Mouse (Mus musculus) forebrain, postnatal 0 days (tissue): Measurements from ENCODE around the gene Gm19684. TPM values are rescaled to one million over a fixed set of nuclear protein-coding genes. Genes with fewer than 3 reads are reported as not detected.
"Not testable (repeated sequence)": the region's sequence is repeated elsewhere in the genome, so short reads cannot be mapped to it uniquely, and the experiment has no call there.

Experiments used
- ATAC-seq: fragments of 200-750 bp; cut with Nextera tagmentation; 2 replicates; pipeline ENCODE4 v1.8.0; 2017; ENCODE audit warnings: mild to moderate bottlenecking, moderate library complexity
- DNase-seq: peaks from one replicate; pipeline ENCODE4 v3.0.0-alpha.2; 2015
- H3K27ac ChIP-seq: fragments of 300-500 bp; sonication (generic); 2 replicates; pipeline ENCODE4 v1.5.1; 2014; ENCODE audit warnings: low read depth, mild to moderate bottlenecking, antibody characterized with exemption, low read length, moderate library complexity, mixed read lengths
- H3K27me3 ChIP-seq: fragments of 300-500 bp; sonication (generic); 2 replicates; pipeline ENCODE4 v1.6.1; 2014; ENCODE audit warnings: mild to moderate bottlenecking, low read length, mixed read lengths; ENCODE audit not compliant: insufficient read depth
- H3K36me3 ChIP-seq: fragments of 300-500 bp; sonication (generic); 2 replicates; pipeline ENCODE4 v1.6.1; 2014; ENCODE audit warnings: mild to moderate bottlenecking, moderate library complexity; ENCODE audit not compliant: insufficient read depth
- H3K4me1 ChIP-seq: fragments of 300-500 bp; sonication (generic); 2 replicates; pipeline ENCODE4 v1.6.1; 2014; ENCODE audit warnings: antibody characterized with exemption; ENCODE audit not compliant: insufficient read depth
- H3K4me2 ChIP-seq: fragments of 300-500 bp; sonication (generic); 2 replicates; pipeline ENCODE4 v1.6.1; 2014; ENCODE audit warnings: low read depth, mild to moderate bottlenecking, moderate library complexity
- H3K4me3 ChIP-seq: fragments of 300-500 bp; sonication (generic); 2 replicates; pipeline ENCODE4 v1.5.1; 2014; ENCODE audit warnings: low read depth, low read length, mixed read lengths
- H3K9ac ChIP-seq: fragments of 300-500 bp; sonication (generic); 2 replicates; pipeline ENCODE4 v1.6.1; 2014; ENCODE audit warnings: mild to moderate bottlenecking
- H3K9me3 ChIP-seq: fragments of 300-500 bp; sonication (generic); 2 replicates; pipeline ENCODE4 v1.6.1; 2016; ENCODE audit warnings: low read length
- CTCF ChIP-seq: sonication (generic); IDR thresholded peaks from 2 replicates; pipeline ENCODE4 v1.5.1; 2016; ENCODE audit warnings: antibody characterized with exemption, control low read depth, low read depth
- WGBS: fragments of 180-500 bp; shearing (Covaris S2); extraction: QIAGEN DNeasy Blood & Tissue Kit; methylation state at CpG from one replicate; pipeline ENCODE4 v1.1.7; 2014; 5-methylcytosine and 5-hydroxymethylcytosine counted together
- polyA plus RNA-seq: library from polyadenylated mRNA; unstranded; fragments of >200 nt; fragmentation: Nextera tagmentation; extraction: Ambion mirVana; gene quantifications from 2 replicates; pipeline ENCODE4 v1.2.1, GENCODE M21; 2015
- total RNA-seq: library from RNA; depleted of rRNA; stranded (reverse); fragments of >200 nt; gene quantifications from 2 replicates; pipeline ENCODE4 v1.2.3, GENCODE M21; 2014

Gene Gm19684
- total and polyA plus RNA-seq, 2 experiments from 2014 or later, result not detected

- Histone ChIP-seq H3K9me3 (no peaks in the 10 kb centered on the region), H3K4me3 (no peak overlapping the region), H3K4me2 (no peak overlapping the region), H3K27me3 (no peaks in the 10 kb centered on the region), H3K27ac (no peak overlapping the region), H3K36me3 (no peaks in the 10 kb centered on the region), H3K9ac (no peak overlapping the region), H3K4me1 (no peaks in the 10 kb centered on the region)
- ATAC-seq (no peak), DNase-seq (no peak)
- WGBS, result 28% methylated on average over 3 of the region's 3 CpGs
- no peak for TF ChIP-seq CTCF
Measured at GRCm38 (mm10) chr17:36093936-36094335, 27.5 kb upstream of the Gm19684 start.

GRCm38 (mm10) chr17:36099603-36100002, 21.9 kb upstream of the Gm19684 start:
- DNase-seq, H3K36me3 ChIP-seq, ATAC-seq, H3K4me3 ChIP-seq, H3K27ac ChIP-seq, H3K4me1 ChIP-seq, H3K9me3 ChIP-seq, H3K27me3 ChIP-seq, H3K9ac ChIP-seq, H3K4me2 ChIP-seq: not testable (repeated sequence)
- 34% methylated on average over 2 of the region's 2 CpGs for WGBS

- not testable (repeated sequence) for H3K9ac ChIP-seq, H3K4me2 ChIP-seq, H3K4me3 ChIP-seq, H3K9me3 ChIP-seq, ATAC-seq, DNase-seq, H3K27me3 ChIP-seq, H3K4me1 ChIP-seq, H3K27ac ChIP-seq, H3K36me3 ChIP-seq
- WGBS, result 73% methylated on average over 11 of the region's 12 CpGs
Measured at GRCm38 (mm10) chr17:36102091-36102490, 19.4 kb upstream of the Gm19684 start.

- 50% methylated on average over 3 of the region's 3 CpGs for WGBS
- not testable (repeated sequence) for H3K9ac ChIP-seq, H3K27me3 ChIP-seq, DNase-seq, H3K4me1 ChIP-seq, H3K4me3 ChIP-seq, H3K27ac ChIP-seq, H3K4me2 ChIP-seq, H3K9me3 ChIP-seq, ATAC-seq, H3K36me3 ChIP-seq
Measured at GRCm38 (mm10) chr17:36110129-36110528, 11.3 kb upstream of the Gm19684 start.

GRCm38 (mm10) chr17:36110641-36111509, 10.6 kb upstream of the Gm19684 start:
- DNase-seq (peak; percentile 29), ATAC-seq (peak; percentile 86)
- not testable (repeated sequence) for H3K4me1 ChIP-seq, H3K36me3 ChIP-seq, H3K27ac ChIP-seq, H3K27me3 ChIP-seq, H3K9me3 ChIP-seq
- H3K4me3 ChIP-seq, result peak overlapping the region; percentile 34
- peak; percentile 58 for TF ChIP-seq CTCF
- WGBS, result 2% methylated on average over 57 of the region's 57 CpGs
- H3K4me2 ChIP-seq, result peak overlapping the region; percentile 85
- 0 out of 2 replicates have a peak overlapping the region, but pooled peaks have one; percentile 37 for H3K9ac ChIP-seq

- H3K27me3 ChIP-seq, H3K4me1 ChIP-seq, H3K36me3 ChIP-seq, H3K9me3 ChIP-seq, H3K27ac ChIP-seq: not testable (repeated sequence)
- ATAC-seq (peak; percentile 75), DNase-seq (peak; percentile 65)
- peak overlapping the region; percentile 85 for H3K4me2 ChIP-seq
- 0 out of 2 replicates have a peak overlapping the region, but pooled peaks have one; percentile 37 for H3K9ac ChIP-seq
- WGBS, result 6% methylated on average over 10 of the region's 10 CpGs
- H3K4me3 ChIP-seq, result peak overlapping the region; percentile 34
Measured at GRCm38 (mm10) chr17:36111510-36111868, 10.0 kb upstream of the Gm19684 start.

GRCm38 (mm10) chr17:36113979-36114593, 7.4 kb upstream of the Gm19684 start:
- DNase-seq (peak; percentile 64), ATAC-seq (peak; percentile 48; the same call in 1 of the 2 replicates)
- not testable (repeated sequence) for H3K4me2 ChIP-seq, H3K27ac ChIP-seq, H3K9me3 ChIP-seq, H3K4me1 ChIP-seq, H3K27me3 ChIP-seq, H3K9ac ChIP-seq, H3K36me3 ChIP-seq, H3K4me3 ChIP-seq
- WGBS, result 20% methylated on average over 6 of the region's 6 CpGs
- TF ChIP-seq CTCF, result peak; percentile 69

GRCm38 (mm10) chr17:36116545-36116944, 4.9 kb upstream of the Gm19684 start:
- not testable (repeated sequence) for H3K4me2 ChIP-seq, H3K9ac ChIP-seq, H3K4me3 ChIP-seq, DNase-seq, H3K9me3 ChIP-seq, H3K36me3 ChIP-seq, ATAC-seq, H3K27me3 ChIP-seq, H3K4me1 ChIP-seq, H3K27ac ChIP-seq
- WGBS, result 16% methylated on average over 3 of the region's 3 CpGs

GRCm38 (mm10) chr17:36120839-36121238, 639 bp upstream of the Gm19684 start:
- Histone ChIP-seq H3K4me2 (peak overlapping the region; percentile 26; the same call in 1 of the 2 replicates), H3K4me3 (0 out of 2 replicates have a peak overlapping the region, but pooled peaks have one; percentile 12)
- not testable (repeated sequence) for DNase-seq, H3K27me3 ChIP-seq, H3K9me3 ChIP-seq, H3K36me3 ChIP-seq, H3K4me1 ChIP-seq, H3K27ac ChIP-seq, H3K9ac ChIP-seq
- 22% methylated on average over 18 of the region's 18 CpGs for WGBS
- ATAC-seq, result peak; percentile 32; the same call in 1 of the 2 replicates

GRCm38 (mm10) chr17:36124111-36124510, 2.6 kb downstream of the Gm19684 start:
- H3K9ac ChIP-seq, H3K4me3 ChIP-seq, H3K27me3 ChIP-seq, H3K27ac ChIP-seq, H3K36me3 ChIP-seq, ATAC-seq, H3K4me2 ChIP-seq, H3K9me3 ChIP-seq, H3K4me1 ChIP-seq, DNase-seq: not testable (repeated sequence)
- 77% methylated on average over 3 of the region's 3 CpGs for WGBS
